Mouse (Mus musculus): Measurements from ENCODE around the gene Tspan18.

DNA sequence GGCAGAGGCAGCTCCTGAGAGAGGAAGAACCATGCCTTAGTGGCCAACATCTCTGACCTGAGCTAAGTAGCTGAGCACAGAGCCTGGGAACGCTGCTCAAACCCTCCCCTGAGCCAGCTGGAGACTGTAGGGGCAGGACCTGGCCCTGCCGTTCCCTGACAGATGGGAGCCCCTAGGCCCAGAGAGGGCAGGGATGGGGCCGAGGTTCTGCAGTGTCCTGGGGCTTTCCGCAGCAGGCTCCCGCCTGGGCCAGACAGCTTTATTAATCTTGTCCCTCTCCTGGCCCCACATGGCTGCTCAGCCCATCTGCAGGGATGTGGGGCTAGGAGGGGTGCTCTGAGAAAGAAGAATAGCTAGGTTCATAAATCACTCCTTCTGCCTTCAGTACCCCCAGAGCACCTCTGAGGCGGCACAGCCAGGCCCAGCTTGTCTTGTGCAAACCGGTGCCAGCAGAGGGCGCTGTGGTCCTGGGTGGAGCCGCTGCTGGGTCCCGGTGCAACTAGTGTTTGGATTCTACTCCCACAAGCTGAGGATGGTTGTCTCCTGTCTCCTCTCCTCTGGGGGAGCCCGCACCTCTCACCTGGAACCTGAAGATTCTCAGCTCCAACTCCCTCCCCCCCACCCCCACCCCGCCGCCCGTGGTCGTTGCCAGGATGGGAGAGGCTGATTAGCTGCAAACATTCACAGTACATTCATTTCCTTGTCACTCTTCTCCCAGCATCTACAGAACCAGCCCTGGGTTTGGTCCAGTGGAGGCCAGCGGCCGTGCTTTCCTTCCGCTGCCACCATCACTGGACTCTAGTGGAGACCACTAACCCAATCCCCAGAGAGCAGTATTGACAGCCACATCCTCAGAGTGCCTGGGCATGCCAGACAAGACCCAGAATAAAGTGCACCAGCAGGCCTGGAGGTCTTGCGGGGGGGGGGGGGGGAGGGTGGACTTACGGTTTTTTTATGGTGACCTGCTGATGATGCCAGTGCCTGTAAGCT lies 107.4 kb downstream of the Tspan18 start:
- TF ChIP-seq CTCF (IDR thresholded peaks at IDR 0.05; ENCODE audit: control insufficient read depth, insufficient read depth, insufficient read length) (peak; percentile 93), MAX (IDR thresholded peaks at IDR 0.05) (no peak), MYOD1 (IDR thresholded peaks at IDR 0.05; ENCODE audit: control insufficient read depth, insufficient read length, low read depth) (no peak)

All from C2C12 (cell line).